Mouse (Mus musculus): ENCODE results near the gene Zfyve28. TPM values are rescaled to one million over a fixed set of nuclear protein-coding genes. Genes with fewer than 3 reads are reported as not detected.

Zfyve28 gene
- total and polyA plus RNA-seq, 2 experiments from 2014 or later: 3.0 to 10.0 TPM

- no peak for ATAC-seq (ENCODE audit: low FRiP score)
- no peak for TF ChIP-seq CTCF (IDR thresholded peaks at IDR 0.05)
- no peak overlapping the region for H3K9ac ChIP-seq (replicated peaks; ENCODE audit: low read length, poor library complexity, severe bottlenecking)
- H3K4me1 ChIP-seq (ENCODE audit: insufficient read depth, low read length): peaks cover 25% of the 10 kb centered on the region
- H3K36me3 ChIP-seq (ENCODE audit: insufficient read depth, low read length): no peaks in the 10 kb centered on the region; the same call in 1 of the 2 replicates
- no peak overlapping the region for H3K4me3 ChIP-seq (ENCODE audit: low read depth, low read length)
- H3K9me3 ChIP-seq (ENCODE audit: low read length): no peaks in the 10 kb centered on the region
- H3K27me3 ChIP-seq (ENCODE audit: insufficient read depth, low read length): no peaks in the 10 kb centered on the region
- no peak for DNase-seq (ENCODE audit: low spot score)
- WGBS: 67% methylated on average over 1 of the region's 1 CpGs
- no peak overlapping the region for H3K27ac ChIP-seq (ENCODE audit: low read depth, low read length)
- no peak overlapping the region for H3K4me2 ChIP-seq (ENCODE audit: low read depth, low read length, poor library complexity, severe bottlenecking)
These were observed 98.7 kb downstream of the Zfyve28 start for GRCm38 (mm10) chr5:34189521-34189920.

DNA sequence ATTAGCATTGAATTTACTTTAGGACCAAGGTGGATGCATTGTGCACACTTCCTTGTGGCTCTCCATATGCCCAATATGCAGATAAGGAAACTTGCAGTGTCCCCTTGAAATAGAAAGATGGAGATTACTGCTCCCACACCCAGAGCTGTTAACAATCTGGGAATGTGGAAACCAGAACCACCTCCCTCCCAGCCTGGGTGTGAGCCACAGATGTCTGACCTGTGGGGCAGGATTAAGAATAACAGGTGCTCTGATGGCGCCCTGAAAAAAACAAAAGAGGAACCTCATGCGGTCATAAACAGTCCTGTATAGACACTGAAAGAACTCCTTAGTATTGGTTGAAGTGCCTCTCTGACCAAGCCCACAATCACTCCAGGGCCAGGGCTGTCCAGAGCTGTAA is 99.4 kb downstream of the Zfyve28 start:
- ATAC-seq (ENCODE audit: low FRiP score) (no peak), DNase-seq (ENCODE audit: low spot score) (no peak)
- no peak for TF ChIP-seq CTCF (IDR thresholded peaks at IDR 0.05)
- no peak overlapping the region for H3K4me3 ChIP-seq (ENCODE audit: low read depth, low read length)
- WGBS: 76% methylated on average over 2 of the region's 2 CpGs
- no peaks in the 10 kb centered on the region for H3K27me3 ChIP-seq (ENCODE audit: insufficient read depth, low read length)
- no peak overlapping the region for H3K9ac ChIP-seq (replicated peaks; ENCODE audit: low read length, poor library complexity, severe bottlenecking)
- H3K4me1 ChIP-seq (ENCODE audit: insufficient read depth, low read length): peaks cover 31% of the 10 kb centered on the region
- peak overlapping the region; percentile 53 for H3K4me2 ChIP-seq (ENCODE audit: low read depth, low read length, poor library complexity, severe bottlenecking)
- H3K36me3 ChIP-seq (ENCODE audit: insufficient read depth, low read length): peaks cover 4% of the 10 kb centered on the region; the same call in 1 of the 2 replicates
- no peaks in the 10 kb centered on the region for H3K9me3 ChIP-seq (ENCODE audit: low read length)
- H3K27ac ChIP-seq (ENCODE audit: low read depth, low read length): peak overlapping the region; percentile 79; the same call in 1 of the 2 replicates

- Histone ChIP-seq H3K36me3 (ENCODE audit: insufficient read depth, low read length) (peaks cover 12% of the 10 kb centered on the region; the same call in 1 of the 2 replicates), H3K27me3 (ENCODE audit: insufficient read depth, low read length) (no peaks in the 10 kb centered on the region), H3K9ac (replicated peaks; ENCODE audit: low read length, poor library complexity, severe bottlenecking) (peak within 1 kb of the TSS; percentile 91), H3K9me3 (ENCODE audit: low read length) (no peaks in the 10 kb centered on the region), H3K4me3 (ENCODE audit: low read depth, low read length) (peak within 1 kb of the TSS; percentile 93), H3K4me1 (ENCODE audit: insufficient read depth, low read length) (peaks cover 41% of the 10 kb centered on the region), H3K27ac (ENCODE audit: low read depth, low read length) (peak within 1 kb of the TSS; percentile 91), H3K4me2 (ENCODE audit: low read depth, low read length, poor library complexity, severe bottlenecking) (peak within 1 kb of the TSS; percentile 97)
- WGBS: under 1% methylated on average over 59 of the region's 60 CpGs
- peak; percentile 98 for ATAC-seq (ENCODE audit: low FRiP score)
- DNase-seq (ENCODE audit: low spot score): peak; percentile 100
- TF ChIP-seq CTCF (IDR thresholded peaks at IDR 0.05): no peak
These were observed 100.5 kb downstream of the Zfyve28 start, which contains the start of gene Mxd4 for GRCm38 (mm10) chr5:34187601-34188316. Mxd4 (minus strand) TSS chr5:34187720.

- WGBS: 1% methylated on average over 39 of the region's 46 CpGs
- TF ChIP-seq CTCF (IDR thresholded peaks at IDR 0.05): no peak
- peak overlapping the region; percentile 91 for H3K27ac ChIP-seq (ENCODE audit: low read depth, low read length)
- H3K4me1 ChIP-seq (ENCODE audit: insufficient read depth, low read length): peaks cover 43% of the 10 kb centered on the region
- H3K4me2 ChIP-seq (ENCODE audit: low read depth, low read length, poor library complexity, severe bottlenecking): peak overlapping the region; percentile 97
- peak overlapping the region; percentile 93 for H3K4me3 ChIP-seq (ENCODE audit: low read depth, low read length)
- peak overlapping the region; percentile 91 for H3K9ac ChIP-seq (replicated peaks; ENCODE audit: low read length, poor library complexity, severe bottlenecking)
- H3K36me3 ChIP-seq (ENCODE audit: insufficient read depth, low read length): peaks cover 16% of the 10 kb centered on the region; the same call in 1 of the 2 replicates
- peak; percentile 42 for DNase-seq (ENCODE audit: low spot score)
- peak; percentile 8; the same call in 1 of the 2 replicates for ATAC-seq (ENCODE audit: low FRiP score)
- H3K27me3 ChIP-seq (ENCODE audit: insufficient read depth, low read length): no peaks in the 10 kb centered on the region
- no peaks in the 10 kb centered on the region for H3K9me3 ChIP-seq (ENCODE audit: low read length)
These were observed 101.3 kb downstream of the Zfyve28 start for GRCm38 (mm10) chr5:34186961-34187391.

- Histone ChIP-seq H3K4me2 (ENCODE audit: low read depth, low read length, poor library complexity, severe bottlenecking) (peak overlapping the region; percentile 97), H3K9me3 (ENCODE audit: low read length) (no peaks in the 10 kb centered on the region), H3K9ac (replicated peaks; ENCODE audit: low read length, poor library complexity, severe bottlenecking) (peak overlapping the region; percentile 91), H3K4me1 (ENCODE audit: insufficient read depth, low read length) (peaks cover 43% of the 10 kb centered on the region), H3K36me3 (ENCODE audit: insufficient read depth, low read length) (peaks cover 16% of the 10 kb centered on the region; the same call in 1 of the 2 replicates), H3K27me3 (ENCODE audit: insufficient read depth, low read length) (no peaks in the 10 kb centered on the region), H3K27ac (ENCODE audit: low read depth, low read length) (peak overlapping the region; percentile 91; the same call in 1 of the 2 replicates), H3K4me3 (ENCODE audit: low read depth, low read length) (peak overlapping the region; percentile 93)
- ATAC-seq (ENCODE audit: low FRiP score) (no peak), DNase-seq (ENCODE audit: low spot score) (no peak)
- 54% methylated on average over 2 of the region's 2 CpGs for WGBS
- TF ChIP-seq CTCF (IDR thresholded peaks at IDR 0.05): no peak
These were observed 101.9 kb downstream of the Zfyve28 start for GRCm38 (mm10) chr5:34186391-34186790.

- TF ChIP-seq CTCF (IDR thresholded peaks at IDR 0.05): no peak
- Histone ChIP-seq H3K27ac (ENCODE audit: low read depth, low read length) (no peak overlapping the region), H3K9ac (replicated peaks; ENCODE audit: low read length, poor library complexity, severe bottlenecking) (peak overlapping the region; percentile 91; the same call in 1 of the 2 replicates), H3K27me3 (ENCODE audit: insufficient read depth, low read length) (no peaks in the 10 kb centered on the region), H3K36me3 (ENCODE audit: insufficient read depth, low read length) (peaks cover 16% of the 10 kb centered on the region; the same call in 1 of the 2 replicates), H3K4me1 (ENCODE audit: insufficient read depth, low read length) (peaks cover 43% of the 10 kb centered on the region), H3K9me3 (ENCODE audit: low read length) (no peaks in the 10 kb centered on the region), H3K4me3 (ENCODE audit: low read depth, low read length) (peak overlapping the region; percentile 93), H3K4me2 (ENCODE audit: low read depth, low read length, poor library complexity, severe bottlenecking) (peak overlapping the region; percentile 97)
- no peak for ATAC-seq (ENCODE audit: low FRiP score)
- no peak for DNase-seq (ENCODE audit: low spot score)
These were observed 102.5 kb downstream of the Zfyve28 start for GRCm38 (mm10) chr5:34185791-34186190.

Measured in midbrain, postnatal 0 days (tissue).